Mouse (Mus musculus) kidney, postnatal 10 days (tissue): ENCODE data around the gene St8sia4.

Source experiments
- DNase-seq: peaks from one replicate; pipeline ENCODE4 v3.0.0; 2021; ENCODE audit warnings: mixed read lengths

Gene St8sia4

GRCm38 (mm10) chr1:95667435-95668252 lies at the start of gene St8sia4:
Gene St8sia4 (minus strand): TSS chr1:95667571.
- DNase-seq: peak; percentile 84

GRCm38 (mm10) chr1:95709181-95709580 lies 41.8 kb upstream of the St8sia4 start:
- DNase-seq: no peak

- DNase-seq: no peak
Measured at GRCm38 (mm10) chr1:95699903-95700302, 32.5 kb upstream of the St8sia4 start.

- DNase-seq: no peak
Measured at GRCm38 (mm10) chr1:95674052-95674451, 6.7 kb upstream of the St8sia4 start.

GRCm38 (mm10) chr1:95668253-95668805 lies 958 bp upstream of the St8sia4 start:
- peak; percentile 5 for DNase-seq

GRCm38 (mm10) chr1:95666541-95667320 lies 640 bp downstream of the St8sia4 start:
- DNase-seq: no peak

GRCm38 (mm10) chr1:95665951-95666484 lies 1.4 kb downstream of the St8sia4 start:
- peak; percentile 37 for DNase-seq

DNA sequence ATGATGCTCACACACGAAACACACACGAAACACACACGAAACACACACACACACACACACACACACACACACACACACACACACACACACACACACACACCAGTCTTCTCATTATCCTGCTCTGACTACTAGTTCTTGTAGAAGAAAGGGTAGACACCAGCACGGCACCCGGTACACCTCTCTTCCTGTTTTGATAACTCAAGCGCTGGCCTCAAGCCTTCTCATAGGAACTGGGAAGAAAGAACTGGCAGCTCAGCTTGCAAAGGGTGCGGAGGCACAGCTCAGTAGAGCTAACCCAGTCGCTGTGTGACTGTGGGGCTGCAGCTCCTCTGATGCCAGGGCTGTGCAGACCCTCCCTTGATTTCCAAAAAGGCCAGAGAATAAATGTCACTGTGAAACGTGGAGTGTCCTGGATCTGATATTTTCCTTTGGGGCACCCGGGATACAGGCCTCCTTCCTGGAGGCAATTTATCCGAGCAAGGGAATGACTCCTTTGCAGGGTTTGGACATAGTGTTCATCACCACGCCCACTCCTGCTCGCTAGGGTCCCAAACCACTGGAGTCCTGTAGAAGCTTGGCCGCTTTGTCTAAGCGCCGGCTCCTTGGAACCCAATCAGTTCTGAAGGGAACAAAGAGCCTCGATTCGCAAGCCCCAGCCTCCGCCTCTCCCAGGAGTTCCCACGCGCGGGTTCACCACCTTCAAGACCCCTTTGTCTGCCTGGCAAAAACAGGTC lies 2.2 kb downstream of the St8sia4 start:
- peak; percentile 13 for DNase-seq

- DNase-seq: peak; percentile 4
Measured at GRCm38 (mm10) chr1:95664321-95664825, 3.0 kb downstream of the St8sia4 start.

DNA sequence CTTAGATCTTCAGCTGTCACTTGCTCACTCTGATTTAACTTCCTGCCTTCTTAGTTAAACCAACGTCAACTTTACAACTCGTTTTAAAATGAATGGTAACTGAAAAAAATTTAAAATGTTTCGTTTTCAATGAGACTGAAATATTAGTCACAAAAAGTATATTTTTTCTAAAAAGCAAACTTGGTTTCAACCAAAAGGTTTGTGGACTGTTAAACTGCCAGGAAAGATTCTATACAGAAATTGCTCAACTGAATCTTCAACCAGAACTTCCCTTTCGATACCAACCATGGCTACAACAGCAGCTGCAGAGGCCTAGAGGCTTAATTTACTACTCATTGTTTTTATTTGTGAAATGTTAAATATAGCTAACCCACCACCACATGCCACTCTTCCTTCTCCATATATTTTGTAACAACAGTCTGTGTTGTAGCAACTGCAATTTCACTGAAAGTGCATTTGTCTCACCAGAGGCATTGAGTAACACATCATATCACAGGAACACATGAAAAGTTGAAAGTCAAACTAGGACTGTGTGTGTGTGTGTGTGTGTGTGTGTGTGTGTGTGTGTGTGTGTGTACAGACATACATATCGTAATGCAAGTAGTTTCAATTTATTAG lies 10.2 kb downstream of the St8sia4 start:
- DNase-seq: no peak

GRCm38 (mm10) chr1:95655564-95655963 lies 11.8 kb downstream of the St8sia4 start:
- no peak for DNase-seq

- no peak for DNase-seq
Measured at GRCm38 (mm10) chr1:95653445-95653844, 13.9 kb downstream of the St8sia4 start.

DNA sequence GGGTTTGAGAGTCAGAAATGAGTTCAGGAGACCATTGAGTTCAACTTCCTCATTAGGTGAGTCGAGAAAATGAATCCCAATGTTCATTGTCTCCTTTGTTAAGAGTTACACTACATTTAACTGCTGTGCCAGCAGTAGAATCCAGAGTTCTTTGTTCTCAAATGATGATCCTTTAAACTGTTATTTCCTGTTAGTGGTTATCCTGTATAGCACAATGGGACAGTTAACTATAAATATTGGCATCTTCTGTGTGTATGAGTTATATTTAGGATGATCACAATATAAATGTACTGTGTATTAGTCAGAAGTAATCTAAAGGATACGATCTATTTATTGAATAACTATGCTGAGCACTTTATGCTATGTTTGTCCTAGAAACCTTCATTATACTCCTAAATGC lies 23.1 kb downstream of the St8sia4 start:
- DNase-seq: no peak

GRCm38 (mm10) chr1:95639001-95639400 lies 28.4 kb downstream of the St8sia4 start:
- no peak for DNase-seq

GRCm38 (mm10) chr1:95624376-95624775 lies 43.0 kb downstream of the St8sia4 start:
- DNase-seq: no peak

DNA sequence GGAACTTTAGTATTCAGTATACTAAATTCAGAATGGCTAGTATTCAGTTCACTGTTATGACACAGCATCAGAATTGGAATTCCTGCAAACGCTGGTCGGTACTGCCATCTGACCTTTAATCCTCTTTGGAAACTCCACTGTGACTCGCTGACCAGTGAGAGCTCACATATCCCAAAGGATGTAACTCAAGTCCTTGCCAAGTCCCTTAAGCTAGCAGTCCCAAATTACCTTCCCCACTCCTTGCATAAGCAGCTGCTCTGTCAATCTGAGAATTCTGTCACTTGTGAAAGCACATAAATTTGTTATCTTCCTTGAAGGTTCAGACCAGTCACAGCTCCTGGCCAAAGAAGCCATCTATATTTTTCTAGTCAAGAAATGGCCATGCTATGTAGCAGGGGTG lies 48.7 kb downstream of the St8sia4 start:
- no peak for DNase-seq

- DNase-seq: no peak
Measured at GRCm38 (mm10) chr1:95618125-95618524, 49.2 kb downstream of the St8sia4 start.

GRCm38 (mm10) chr1:95610017-95610416 lies 57.4 kb downstream of the St8sia4 start:
- DNase-seq: no peak

- DNase-seq: no peak
Measured at GRCm38 (mm10) chr1:95609045-95609444, 58.3 kb downstream of the St8sia4 start.

- DNase-seq: no peak
Measured at GRCm38 (mm10) chr1:95605458-95605857, 61.9 kb downstream of the St8sia4 start.

DNA sequence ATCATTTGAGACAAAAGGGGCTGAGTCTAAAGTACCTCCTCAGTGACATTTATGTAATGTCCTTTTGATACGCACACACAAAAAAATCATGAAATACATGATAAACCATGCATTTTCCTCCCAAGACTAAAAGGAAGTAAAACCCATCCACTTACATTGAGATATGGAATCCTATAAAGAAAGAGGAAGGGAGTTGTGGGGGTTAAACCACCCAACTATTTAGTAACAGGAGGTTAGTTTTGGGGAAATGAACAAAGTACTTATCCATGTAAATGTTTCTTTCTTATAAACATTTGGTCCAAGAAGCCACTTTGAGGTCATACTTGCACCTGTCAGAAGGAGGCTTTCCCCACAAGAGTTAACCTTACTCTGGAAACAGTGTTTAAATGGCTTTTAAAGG lies 69.3 kb downstream of the St8sia4 start:
- DNase-seq: no peak

GRCm38 (mm10) chr1:95596825-95597224 lies 70.5 kb downstream of the St8sia4 start:
- DNase-seq: no peak
